Mouse (Mus musculus) kidney, adult 9 months (tissue): Measurements from ENCODE around the gene Snap47.

Experiments
- DNase-seq: peaks from one replicate; pipeline ENCODE4 v3.0.0; 2022

Gene Snap47

GRCm38 (mm10) chr11:59366031-59366430, 85.0 kb downstream of the Snap47 start:
- no peak for DNase-seq

- DNase-seq: no peak
Measured at GRCm38 (mm10) chr11:59364417-59364816, 86.6 kb downstream of the Snap47 start.

DNA sequence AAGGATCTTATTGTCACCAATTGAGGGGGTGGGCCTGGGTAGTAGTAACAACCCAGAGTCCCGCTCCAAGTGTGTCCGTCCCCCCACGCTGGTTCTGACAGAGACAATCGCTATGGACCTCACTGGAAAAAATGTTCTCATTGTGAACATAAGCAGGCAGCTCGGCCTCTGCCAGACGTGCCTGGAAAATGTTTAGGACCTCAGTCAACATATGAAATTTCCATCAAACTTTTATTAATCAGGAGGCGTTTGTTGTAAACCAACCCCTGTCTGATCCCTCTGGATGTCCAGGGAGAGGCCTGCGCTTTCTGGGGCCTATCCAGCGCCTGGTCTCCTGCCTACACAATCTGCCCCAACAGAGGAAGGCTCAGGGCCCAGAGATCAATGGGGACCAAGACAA, 87.0 kb downstream of the Snap47 start:
- DNase-seq: no peak

DNA sequence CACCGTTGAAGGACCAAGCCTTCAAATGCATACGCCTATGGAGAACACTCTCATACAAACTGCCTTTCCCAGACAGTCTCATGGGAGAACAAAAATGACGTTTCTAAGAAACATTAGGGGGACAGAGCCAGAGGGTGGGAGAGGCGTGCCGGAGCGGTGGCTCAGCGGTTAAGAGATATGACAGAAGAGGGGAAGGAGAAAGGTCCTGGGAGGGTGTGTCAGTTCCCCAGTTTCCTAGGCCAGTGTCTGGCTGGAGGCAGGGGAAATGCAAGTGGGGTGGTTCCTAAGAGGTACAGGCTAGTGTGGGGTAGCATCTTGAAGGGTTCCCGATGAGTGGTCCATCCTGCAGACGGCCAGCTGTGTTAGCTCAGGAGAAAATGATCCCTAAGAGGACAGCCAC, 89.7 kb downstream of the Snap47 start:
- DNase-seq: no peak
